Mouse (Mus musculus) hindbrain, embryonic 10.5 days (tissue): ENCODE data around the gene A930004D18Rik. TPM values are rescaled to one million over a fixed set of nuclear protein-coding genes. Genes with fewer than 3 reads are reported as not detected.

ENCODE experiments used
- DNase-seq: peaks from one replicate; pipeline ENCODE4 v3.0.0-alpha.2; 2017; ENCODE audit warnings: low spot score
- H3K27ac ChIP-seq: fragments of 300-500 bp; sonication (generic); 2 replicates; pipeline ENCODE4 v1.5.1; 2016; ENCODE audit warnings: mild to moderate bottlenecking, moderate library complexity
- H3K27me3 ChIP-seq: fragments of 300-500 bp; sonication (generic); 2 replicates; pipeline ENCODE4 v1.6.1; 2016; ENCODE audit warnings: mild to moderate bottlenecking; ENCODE audit not compliant: poor library complexity, insufficient read depth, severe bottlenecking
- H3K36me3 ChIP-seq: fragments of 300-500 bp; sonication (generic); 2 replicates; pipeline ENCODE4 v1.6.1; 2016; ENCODE audit warnings: mild to moderate bottlenecking, moderate library complexity
- H3K4me1 ChIP-seq: fragments of 300-500 bp; sonication (generic); replicated peaks from 2 replicates; pipeline ENCODE4 v1.6.1; 2016; ENCODE audit warnings: mild to moderate bottlenecking
- H3K4me3 ChIP-seq: fragments of 300-500 bp; sonication (generic); 2 replicates; pipeline ENCODE4 v1.5.1; 2016; ENCODE audit warnings: mild to moderate bottlenecking, moderate library complexity
- H3K9me3 ChIP-seq: fragments of 300-500 bp; sonication (generic); 2 replicates; pipeline ENCODE4 v1.6.1; 2016; ENCODE audit warnings: mild to moderate bottlenecking, moderate library complexity
- WGBS: fragments of 180-500 bp; shearing (Covaris S2); methylation state at CpG from one replicate; pipeline ENCODE4 v1.1.7; 2016; 5-methylcytosine and 5-hydroxymethylcytosine counted together
- polyA plus RNA-seq: library from polyadenylated mRNA; unstranded; fragments of >200 nt; fragmentation: Nextera tagmentation; extraction: Ambion mirVana; gene quantifications from 2 replicates; pipeline ENCODE4 v1.2.1, GENCODE M21; 2016

A930004D18Rik gene
- polyA plus RNA-seq, 1 experiment from 2014 or later: 22.5 TPM

DNA sequence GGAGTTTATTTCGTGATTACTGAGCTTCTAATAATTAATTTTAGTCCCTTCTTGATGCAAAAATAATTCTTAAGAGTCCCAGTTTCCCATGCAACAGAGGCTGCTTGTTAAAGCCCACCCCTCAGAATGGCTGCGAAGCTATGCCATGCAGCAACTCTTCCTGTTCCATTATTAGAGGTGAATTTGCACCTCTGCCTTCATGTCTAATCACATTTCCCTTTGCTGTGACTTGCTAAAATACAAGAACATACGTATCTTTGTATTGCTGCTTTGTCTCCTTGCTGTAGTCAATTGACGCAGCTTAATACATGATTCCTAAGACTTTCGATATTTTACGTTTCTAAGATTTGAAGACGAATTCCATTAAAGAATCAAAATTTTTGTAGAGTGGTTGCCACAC, 7.9 kb downstream of the A930004D18Rik start:
- Histone ChIP-seq H3K4me1 (peaks cover 78% of the 10 kb centered on the region), H3K36me3 (no peaks in the 10 kb centered on the region), H3K27ac (peak overlapping the region; percentile 100), H3K9me3 (no peaks in the 10 kb centered on the region), H3K4me3 (peak overlapping the region; percentile 81), H3K27me3 (no peaks in the 10 kb centered on the region)
- no peak for DNase-seq
- WGBS: 44% methylated on average over 7 of the region's 7 CpGs

DNA sequence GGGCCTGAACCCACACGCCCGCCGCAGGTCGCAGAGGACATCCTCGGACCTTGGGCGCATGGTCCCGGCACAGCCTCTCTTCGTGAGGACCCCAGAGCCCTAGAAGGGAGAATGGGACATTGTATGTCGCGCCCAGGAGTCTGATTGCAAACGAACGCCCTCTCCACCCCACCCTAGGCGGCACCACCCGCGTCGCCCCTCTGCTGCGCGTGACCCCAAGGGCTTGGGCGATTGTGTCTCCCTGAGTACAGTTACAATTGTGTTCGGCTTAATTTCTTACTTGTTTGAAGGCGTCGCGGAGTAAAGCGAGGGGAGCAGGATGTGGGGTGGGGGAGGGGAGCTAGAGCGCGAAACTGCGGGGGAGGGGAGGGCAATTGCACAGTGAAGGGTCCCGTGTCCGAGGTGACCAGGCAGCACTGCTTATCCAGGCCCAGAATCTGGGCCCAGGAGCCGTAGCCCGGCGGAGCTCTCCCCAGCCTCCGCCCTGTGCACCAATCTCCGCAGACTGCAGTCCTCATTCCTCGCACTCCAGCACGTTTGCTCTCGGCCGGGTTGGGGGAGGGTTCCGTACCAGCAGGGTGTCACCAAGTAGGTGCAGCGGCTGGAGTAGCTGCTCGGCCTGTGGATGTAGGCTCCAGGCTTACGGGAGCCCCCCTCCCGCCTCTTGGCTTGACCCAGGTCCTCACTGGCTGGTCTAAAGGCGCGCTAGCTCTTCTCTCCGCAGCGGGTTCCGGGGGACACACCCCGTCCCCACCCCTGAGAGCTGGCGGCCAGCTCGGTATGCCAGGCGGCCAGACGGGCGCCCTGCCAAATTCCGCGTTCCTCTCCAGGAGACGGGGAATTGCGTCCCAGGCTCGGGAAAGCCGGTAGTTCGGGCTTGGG, 9.2 kb downstream of the A930004D18Rik start:
- peak; percentile 86 for DNase-seq
- Histone ChIP-seq H3K4me1 (peaks cover 78% of the 10 kb centered on the region), H3K27ac (peak overlapping the region; percentile 100), H3K27me3 (no peaks in the 10 kb centered on the region), H3K36me3 (no peaks in the 10 kb centered on the region), H3K4me3 (peak overlapping the region; percentile 81), H3K9me3 (no peaks in the 10 kb centered on the region)
- under 1% methylated on average over 61 of the region's 61 CpGs for WGBS

DNA sequence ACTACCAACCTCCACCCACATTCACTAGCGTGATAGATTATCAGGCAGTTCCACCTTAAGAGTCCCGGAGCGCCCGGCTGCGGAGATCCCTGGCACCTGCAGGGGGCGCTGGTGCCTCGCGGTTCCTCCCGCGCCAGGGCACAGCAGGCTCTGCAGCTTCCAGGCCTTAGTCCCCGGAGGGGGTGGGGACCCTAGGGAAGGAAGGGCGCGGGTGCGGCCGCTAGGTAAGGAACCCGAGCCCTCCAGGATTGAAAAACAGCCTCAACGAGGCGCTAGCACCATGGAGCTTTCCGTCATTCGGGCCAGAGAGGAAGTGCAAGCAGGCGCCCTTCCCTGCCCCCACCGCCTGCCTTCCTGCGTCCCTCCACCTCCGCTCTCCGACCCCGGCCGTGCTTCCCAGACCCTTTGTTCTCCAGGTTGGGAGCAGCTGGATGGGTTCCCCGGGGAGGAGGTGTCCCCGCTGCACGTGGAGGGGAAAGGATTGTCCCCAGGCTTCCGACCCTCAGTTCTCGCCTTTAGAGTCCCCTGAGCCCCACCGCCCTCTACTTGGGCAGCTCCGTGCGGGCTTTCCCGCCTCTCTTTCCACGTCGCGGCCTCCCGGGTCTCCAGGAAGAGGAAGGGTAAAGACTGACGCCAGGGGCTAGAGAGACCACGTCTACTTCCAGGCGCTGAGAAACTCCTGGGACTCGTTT, 9.9 kb downstream of the A930004D18Rik start:
- peak; percentile 95 for DNase-seq
- Histone ChIP-seq H3K27ac (peak overlapping the region; percentile 100), H3K36me3 (no peaks in the 10 kb centered on the region), H3K4me3 (peak overlapping the region; percentile 81), H3K27me3 (no peaks in the 10 kb centered on the region), H3K4me1 (peaks cover 74% of the 10 kb centered on the region), H3K9me3 (no peaks in the 10 kb centered on the region)
- under 1% methylated on average over 44 of the region's 44 CpGs for WGBS

DNA sequence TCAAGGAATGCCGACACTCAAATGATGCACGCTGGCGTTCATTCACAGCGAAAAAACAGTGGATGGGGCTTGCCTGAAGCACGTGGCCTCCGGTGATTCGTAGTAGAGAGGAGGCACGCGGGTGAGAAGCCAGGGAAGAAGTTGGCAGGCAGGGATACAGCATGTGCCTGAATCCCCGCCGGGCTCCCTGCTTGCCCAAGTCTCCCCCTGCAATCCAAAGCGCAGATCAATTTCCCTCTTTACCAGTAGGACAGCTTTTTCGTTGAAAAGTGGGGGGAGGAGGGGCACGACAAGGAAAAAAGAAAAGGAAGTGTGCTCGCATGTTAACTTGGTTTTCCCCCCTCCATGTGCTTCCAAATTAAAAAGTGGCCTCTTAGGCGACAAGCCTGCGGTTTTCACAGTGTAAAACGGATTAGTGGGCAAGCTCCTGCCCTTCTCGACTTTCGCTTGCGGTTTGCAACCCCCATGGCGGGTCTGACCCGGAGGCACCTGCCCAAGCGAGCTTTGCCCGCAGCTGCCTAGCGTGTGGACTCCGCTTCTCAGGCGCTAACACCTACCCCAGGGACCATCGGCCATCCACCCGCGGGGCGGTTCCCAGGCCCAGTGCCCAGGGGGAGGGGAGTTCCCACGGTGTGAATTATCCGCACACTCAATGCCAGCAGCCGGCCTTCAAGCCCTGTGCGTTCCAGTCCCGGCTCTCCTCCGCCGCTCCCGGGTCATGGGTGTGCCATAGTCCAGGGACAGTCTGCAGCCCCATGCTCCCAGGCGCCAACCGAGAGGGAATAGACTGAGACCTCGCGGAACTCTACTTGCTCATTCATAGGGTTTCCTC, 11.2 kb downstream of the A930004D18Rik start:
- no peaks in the 10 kb centered on the region for H3K9me3 ChIP-seq
- H3K4me3 ChIP-seq: peak overlapping the region; percentile 81
- peak; percentile 76 for DNase-seq
- H3K27ac ChIP-seq: peak overlapping the region; percentile 100
- H3K27me3 ChIP-seq: no peaks in the 10 kb centered on the region
- peaks cover 62% of the 10 kb centered on the region for H3K4me1 ChIP-seq
- no peaks in the 10 kb centered on the region for H3K36me3 ChIP-seq
- under 1% methylated on average over 44 of the region's 44 CpGs for WGBS

DNA sequence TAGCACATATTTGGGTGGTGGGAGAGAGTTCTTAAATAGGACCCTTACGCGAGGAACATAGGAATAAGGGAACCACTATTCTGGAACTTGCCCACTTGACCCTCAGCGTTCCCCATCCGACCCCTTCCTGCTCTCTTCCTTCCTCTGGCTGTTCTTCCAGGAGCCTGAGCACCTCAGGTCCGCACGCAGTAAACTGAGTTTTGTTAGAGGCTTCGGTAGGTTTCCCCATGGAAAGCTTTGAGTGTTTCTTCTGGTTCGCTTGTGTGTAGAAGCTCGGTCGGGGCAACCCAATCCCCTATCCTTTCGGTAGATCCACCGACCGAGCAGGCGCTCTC, 11.8 kb downstream of the A930004D18Rik start:
- Histone ChIP-seq H3K4me3 (peak overlapping the region; percentile 81), H3K36me3 (no peaks in the 10 kb centered on the region), H3K27me3 (no peaks in the 10 kb centered on the region), H3K27ac (peak overlapping the region; percentile 100), H3K9me3 (no peaks in the 10 kb centered on the region), H3K4me1 (peaks cover 57% of the 10 kb centered on the region)
- WGBS: under 1% methylated on average over 14 of the region's 14 CpGs
- no peak for DNase-seq

DNA sequence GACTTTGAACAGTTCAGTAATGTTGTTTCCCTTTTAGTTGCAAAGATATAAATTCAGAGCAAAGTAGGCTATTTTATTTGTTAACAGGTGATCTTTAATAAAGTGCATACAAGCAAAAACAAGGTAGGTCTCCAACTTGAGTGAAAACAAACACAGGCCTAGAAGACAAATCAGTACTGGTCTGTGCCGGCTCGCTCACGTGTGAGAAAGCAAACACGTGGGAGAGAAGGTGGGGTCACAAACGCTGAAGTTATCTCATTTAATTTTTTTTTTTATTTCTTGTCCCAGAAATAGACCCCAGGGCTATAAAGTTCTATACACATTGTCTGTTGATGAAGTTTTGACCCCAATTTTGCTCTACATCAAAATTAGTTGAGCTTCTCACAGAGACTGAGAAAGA, 12.4 kb downstream of the A930004D18Rik start:
- Histone ChIP-seq H3K4me3 (peak overlapping the region; percentile 81), H3K9me3 (no peaks in the 10 kb centered on the region), H3K27ac (peak overlapping the region; percentile 100), H3K36me3 (no peaks in the 10 kb centered on the region), H3K4me1 (peaks cover 53% of the 10 kb centered on the region), H3K27me3 (no peaks in the 10 kb centered on the region)
- DNase-seq: no peak
- 19% methylated on average over 5 of the region's 5 CpGs for WGBS

DNA sequence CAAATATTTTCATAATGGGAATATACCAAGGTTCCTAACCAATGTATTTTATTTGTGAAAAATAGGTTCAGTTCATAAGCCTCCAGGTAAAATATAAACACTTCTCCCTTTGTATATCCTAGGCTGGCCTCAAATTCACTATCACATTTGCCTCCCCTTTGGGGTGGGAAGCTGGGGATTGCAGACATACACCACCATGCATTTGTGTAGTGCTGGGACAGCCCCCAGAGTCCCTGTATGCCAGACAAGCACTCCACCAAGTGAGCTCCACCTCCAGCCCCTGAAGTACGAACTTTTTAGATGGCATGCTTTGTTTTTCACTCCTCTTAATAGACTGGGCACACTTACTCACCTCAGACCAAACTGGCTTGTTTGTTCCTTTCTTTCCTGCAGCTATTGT, 14.7 kb downstream of the A930004D18Rik start:
- Histone ChIP-seq H3K4me1 (peaks cover 44% of the 10 kb centered on the region), H3K27ac (no peak overlapping the region; the same call in 1 of the 2 replicates), H3K4me3 (no peak overlapping the region), H3K36me3 (no peaks in the 10 kb centered on the region), H3K27me3 (no peaks in the 10 kb centered on the region), H3K9me3 (no peaks in the 10 kb centered on the region)
- 47% methylated on average over 1 of the region's 1 CpGs for WGBS
- no peak for DNase-seq

DNA sequence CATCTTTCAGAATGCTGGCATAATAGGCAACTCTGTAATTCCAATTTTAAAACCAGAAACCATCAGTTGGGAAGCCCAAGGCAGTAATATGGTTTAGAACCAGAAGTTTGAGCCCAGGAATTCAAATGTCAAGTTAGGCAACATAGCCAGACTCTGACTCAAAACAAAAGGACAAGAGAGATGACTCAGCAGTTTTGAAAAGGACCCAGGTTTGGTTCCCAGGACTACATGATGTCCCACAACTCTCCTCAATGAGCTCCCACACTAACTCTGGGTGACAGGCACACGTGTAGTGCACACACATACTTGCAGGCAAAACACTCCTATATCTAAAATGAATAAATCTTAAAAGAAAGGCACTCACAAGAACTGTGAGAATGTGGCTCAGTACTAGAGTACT, 18.4 kb downstream of the A930004D18Rik start:
- no peak overlapping the region for H3K4me3 ChIP-seq
- H3K9me3 ChIP-seq: no peaks in the 10 kb centered on the region
- no peaks in the 10 kb centered on the region for H3K36me3 ChIP-seq
- no peaks in the 10 kb centered on the region for H3K27me3 ChIP-seq
- peaks cover 12% of the 10 kb centered on the region for H3K4me1 ChIP-seq
- no peak overlapping the region for H3K27ac ChIP-seq
- DNase-seq: no peak
- WGBS: 84% methylated on average over 1 of the region's 1 CpGs

DNA sequence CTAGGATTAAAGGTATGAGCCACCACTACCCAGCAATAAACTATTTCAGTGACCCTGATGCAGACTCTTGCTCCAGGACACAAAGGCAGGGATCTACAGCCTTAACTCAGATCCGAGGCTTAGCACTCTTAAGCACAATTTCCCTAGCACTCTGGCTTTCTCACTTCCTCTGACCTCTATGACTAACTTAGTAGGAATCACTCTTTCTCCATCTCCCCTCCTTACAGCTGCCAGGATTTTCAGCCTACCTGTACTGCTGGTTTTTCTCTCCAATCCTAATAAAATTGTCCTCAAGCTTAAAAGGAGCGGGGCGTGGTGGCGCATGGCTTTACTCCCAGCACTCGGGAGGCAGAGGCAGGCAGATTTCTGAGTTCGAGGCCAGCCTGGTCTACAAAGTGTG, 20.2 kb downstream of the A930004D18Rik start:
- Histone ChIP-seq H3K4me3 (no peak overlapping the region), H3K27ac (no peak overlapping the region), H3K36me3 (no peaks in the 10 kb centered on the region), H3K27me3 (no peaks in the 10 kb centered on the region), H3K4me1 (no peaks in the 10 kb centered on the region), H3K9me3 (no peaks in the 10 kb centered on the region)
- WGBS: 95% methylated on average over 6 of the region's 6 CpGs
- no peak for DNase-seq

DNA sequence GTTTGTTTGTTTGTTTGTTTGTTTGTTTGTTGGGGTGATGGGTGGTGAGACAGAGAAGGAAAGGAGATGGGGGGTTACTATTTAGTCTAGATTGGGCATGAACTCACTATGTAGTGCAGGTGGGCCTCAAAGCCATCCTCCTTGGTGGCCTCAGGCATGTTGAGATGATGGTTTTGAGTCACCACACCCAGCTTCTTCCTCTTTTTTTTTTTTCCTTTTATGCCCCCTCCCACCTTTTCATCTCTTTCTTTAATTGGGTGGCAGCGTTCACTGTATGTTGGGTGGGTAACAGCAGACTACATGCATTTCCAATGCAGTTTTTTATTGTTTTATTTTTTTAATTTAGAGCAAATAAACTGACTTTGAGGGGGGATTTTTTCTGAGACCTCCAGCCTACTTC, 20.9 kb downstream of the A930004D18Rik start:
- Histone ChIP-seq H3K4me3 (no peak overlapping the region), H3K36me3 (no peaks in the 10 kb centered on the region), H3K4me1 (no peaks in the 10 kb centered on the region), H3K27me3 (no peaks in the 10 kb centered on the region), H3K27ac (no peak overlapping the region), H3K9me3 (no peaks in the 10 kb centered on the region)
- no peak for DNase-seq
- 94% methylated on average over 1 of the region's 1 CpGs for WGBS

DNA sequence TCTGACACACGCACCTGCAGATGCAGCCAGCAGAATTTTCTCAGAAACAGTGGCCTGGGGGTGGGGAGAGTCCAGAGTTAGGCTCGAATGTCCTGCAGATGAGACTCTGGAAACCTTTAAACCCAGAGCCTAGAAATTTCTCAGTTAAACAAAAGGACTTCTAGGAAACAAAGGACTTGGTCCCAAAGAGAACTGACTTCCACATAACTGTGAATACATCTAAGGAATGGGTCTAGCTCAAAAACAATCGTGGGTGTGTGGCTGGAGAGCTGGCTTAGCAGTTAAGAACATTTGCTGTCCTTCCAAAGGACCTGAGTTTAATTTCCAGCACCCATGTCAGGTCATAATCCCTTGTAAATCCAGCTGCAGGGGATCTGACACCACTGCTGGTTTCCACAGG, 22.0 kb downstream of the A930004D18Rik start:
- WGBS: 52% methylated on average over 3 of the region's 3 CpGs
- no peaks in the 10 kb centered on the region for H3K27me3 ChIP-seq
- no peak overlapping the region for H3K27ac ChIP-seq
- no peak overlapping the region for H3K4me3 ChIP-seq
- no peaks in the 10 kb centered on the region for H3K9me3 ChIP-seq
- H3K4me1 ChIP-seq: no peaks in the 10 kb centered on the region
- DNase-seq: no peak
- no peaks in the 10 kb centered on the region for H3K36me3 ChIP-seq

DNA sequence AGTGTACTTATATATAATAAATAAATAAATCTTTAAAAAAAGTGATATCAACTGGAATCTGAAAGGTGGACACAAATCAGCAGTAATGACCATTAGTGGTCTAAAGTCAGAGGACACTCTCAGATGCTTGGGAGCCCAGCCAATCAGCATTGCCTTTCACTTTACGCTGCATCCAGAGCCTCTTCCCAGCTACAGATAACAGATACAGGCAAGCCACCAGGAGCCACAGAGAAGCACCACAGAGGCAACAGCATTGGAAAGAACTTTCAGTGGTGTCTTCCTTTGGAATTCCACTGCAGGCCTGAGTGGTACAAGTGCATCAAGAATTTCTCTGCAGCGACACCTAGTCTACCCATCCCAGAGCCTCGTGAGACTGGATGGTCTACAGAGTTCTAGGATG, 24.7 kb downstream of the A930004D18Rik start:
- H3K4me3 ChIP-seq: no peak overlapping the region
- no peak for DNase-seq
- WGBS: 92% methylated on average over 3 of the region's 3 CpGs
- no peaks in the 10 kb centered on the region for H3K36me3 ChIP-seq
- H3K9me3 ChIP-seq: no peaks in the 10 kb centered on the region
- no peaks in the 10 kb centered on the region for H3K4me1 ChIP-seq
- H3K27me3 ChIP-seq: no peaks in the 10 kb centered on the region
- no peak overlapping the region for H3K27ac ChIP-seq

DNA sequence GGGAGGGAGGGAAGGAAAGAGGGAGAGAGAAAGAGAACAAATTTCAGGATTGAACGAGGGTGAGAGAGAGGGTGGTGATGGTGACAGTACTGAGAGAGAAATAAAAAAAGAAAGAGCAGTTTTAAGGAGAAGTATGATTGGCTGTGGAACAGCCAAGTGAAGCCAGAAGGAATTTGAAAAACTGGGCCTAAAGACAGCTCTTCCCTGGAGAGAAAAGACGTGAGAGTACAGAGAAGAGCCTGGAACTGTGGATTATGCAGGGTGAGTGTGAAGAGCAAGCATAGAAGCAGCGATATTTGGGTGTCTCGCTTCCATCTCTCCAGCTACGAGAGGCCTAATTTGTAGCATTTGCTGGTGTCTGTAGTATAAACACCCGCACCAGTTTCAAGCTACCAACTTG, 26.3 kb downstream of the A930004D18Rik start:
- DNase-seq: no peak
- 89% methylated on average over 6 of the region's 6 CpGs for WGBS
- H3K9me3 ChIP-seq: no peaks in the 10 kb centered on the region

More for the DNA sequence above, 26.3 kb downstream of the A930004D18Rik start:
- Histone ChIP-seq H3K27me3 (no peaks in the 10 kb centered on the region), H3K4me1 (no peaks in the 10 kb centered on the region), H3K4me3 (no peak overlapping the region), H3K36me3 (no peaks in the 10 kb centered on the region), H3K27ac (no peak overlapping the region)
